Mouse (Mus musculus) stomach, embryonic 16.5 days (tissue): ENCODE measurements around the gene Tmem108. TPM values are rescaled to one million over a fixed set of nuclear protein-coding genes. Genes with fewer than 3 reads are reported as not detected.

ENCODE experiments used
- ATAC-seq: fragments of 200-750 bp; cut with Nextera tagmentation; 2 replicates; pipeline ENCODE4 v1.8.0; 2017; ENCODE audit warnings: moderate number of reproducible peaks, moderate TSS enrichment; ENCODE audit not compliant: insufficient read depth, low FRiP score
- H3K27ac ChIP-seq: fragments of 300-500 bp; sonication (generic); 2 replicates; pipeline ENCODE4 v1.5.1; 2014; ENCODE audit warnings: low read length
- H3K27me3 ChIP-seq: fragments of 300-500 bp; sonication (generic); 2 replicates; pipeline ENCODE4 v1.6.1; 2014; ENCODE audit warnings: low read length, control low read depth, mixed read lengths; ENCODE audit not compliant: control insufficient read depth, insufficient read depth
- H3K36me3 ChIP-seq: fragments of 300-500 bp; sonication (generic); 2 replicates; pipeline ENCODE4 v1.6.1; 2014; ENCODE audit warnings: low read length; ENCODE audit not compliant: control insufficient read depth, insufficient read depth
- H3K4me1 ChIP-seq: fragments of 300-500 bp; sonication (generic); 2 replicates; pipeline ENCODE4 v1.6.1; 2014; ENCODE audit warnings: low read length, control low read depth, mixed read lengths; ENCODE audit not compliant: control insufficient read depth, insufficient read depth
- H3K4me2 ChIP-seq: fragments of 300-500 bp; sonication (generic); 2 replicates; pipeline ENCODE4 v1.6.1; 2014; ENCODE audit warnings: low read depth, low read length, mixed read lengths
- H3K4me3 ChIP-seq: fragments of 300-500 bp; sonication (generic); replicated peaks from 2 replicates; pipeline ENCODE4 v1.5.1; 2014; ENCODE audit warnings: mild to moderate bottlenecking, low read length
- H3K9ac ChIP-seq: fragments of 300-500 bp; sonication (generic); 2 replicates; pipeline ENCODE4 v1.6.1; 2014; ENCODE audit warnings: low read length
- H3K9me3 ChIP-seq: fragments of 300-500 bp; sonication (generic); replicated peaks from 2 replicates; pipeline ENCODE4 v1.6.1; 2016; ENCODE audit warnings: low read length, control low read depth; ENCODE audit not compliant: control insufficient read depth
- WGBS: fragments of 180-500 bp; shearing (Covaris S2); extraction: QIAGEN DNeasy Blood & Tissue Kit; methylation state at CpG from one replicate; pipeline ENCODE4 v1.1.7; 2014; 5-methylcytosine and 5-hydroxymethylcytosine counted together
- polyA plus RNA-seq: library from polyadenylated mRNA; unstranded; fragments of >200 nt; fragmentation: Nextera tagmentation; extraction: Ambion mirVana; gene quantifications from 2 replicates; pipeline ENCODE4 v1.2.1, GENCODE M21; 2015

The Tmem108 gene
- polyA plus RNA-seq, 1 experiment from 2014 or later, result 10.3 TPM

DNA sequence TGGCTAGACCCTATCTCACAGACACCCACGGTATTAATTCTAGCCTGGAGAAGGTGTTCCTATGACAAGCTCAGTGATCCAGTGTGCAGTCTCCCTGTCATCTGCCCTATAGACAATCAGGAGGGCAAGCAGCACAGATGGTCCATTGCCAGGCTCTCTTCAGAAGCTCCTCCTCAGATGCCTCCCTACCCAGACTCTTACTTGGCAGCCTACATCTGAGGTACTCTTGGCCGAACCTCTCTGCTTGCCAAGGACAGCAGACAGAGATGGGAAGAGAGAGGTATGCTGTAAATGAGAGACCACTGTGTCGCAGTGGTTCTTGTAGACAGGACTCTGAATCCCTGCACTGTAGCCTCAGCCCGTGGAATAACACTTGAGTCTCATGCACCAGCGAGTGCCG lies 181.0 kb downstream of the Tmem108 start:
- no peak for ATAC-seq
- 90% methylated on average over 6 of the region's 6 CpGs for WGBS
- Histone ChIP-seq H3K4me2 (no peak overlapping the region), H3K4me1 (no peaks in the 10 kb centered on the region), H3K36me3 (no peaks in the 10 kb centered on the region), H3K27ac (no peak overlapping the region), H3K9ac (no peak overlapping the region), H3K4me3 (no peak overlapping the region), H3K9me3 (no peaks in the 10 kb centered on the region), H3K27me3 (no peaks in the 10 kb centered on the region)

DNA sequence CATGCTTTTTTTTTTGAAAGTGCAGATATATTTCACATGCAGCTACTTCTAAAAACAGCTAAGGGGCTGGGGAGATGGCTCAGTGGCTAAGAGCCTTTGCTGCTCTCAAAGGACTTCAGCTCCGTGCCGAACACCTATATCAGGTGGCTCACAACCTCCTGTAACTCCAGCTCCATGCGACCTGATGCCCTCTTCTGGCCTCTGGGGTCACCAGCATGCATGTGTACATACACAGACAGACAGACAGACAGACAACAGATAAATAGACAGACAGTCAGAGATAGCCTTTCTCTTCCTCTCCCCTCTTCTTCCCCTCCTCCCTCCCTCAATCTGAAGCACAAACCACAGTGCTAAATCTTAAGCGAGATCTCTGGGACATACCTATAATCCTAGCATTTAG lies 181.5 kb downstream of the Tmem108 start:
- no peaks in the 10 kb centered on the region for H3K36me3 ChIP-seq
- no peak overlapping the region for H3K4me2 ChIP-seq
- H3K9ac ChIP-seq, result no peak overlapping the region
- H3K4me3 ChIP-seq, result no peak overlapping the region
- no peaks in the 10 kb centered on the region for H3K27me3 ChIP-seq
- ATAC-seq, result no peak
- WGBS, result 83% methylated on average over 4 of the region's 4 CpGs
- H3K27ac ChIP-seq, result no peak overlapping the region
- no peaks in the 10 kb centered on the region for H3K4me1 ChIP-seq
- no peaks in the 10 kb centered on the region for H3K9me3 ChIP-seq

DNA sequence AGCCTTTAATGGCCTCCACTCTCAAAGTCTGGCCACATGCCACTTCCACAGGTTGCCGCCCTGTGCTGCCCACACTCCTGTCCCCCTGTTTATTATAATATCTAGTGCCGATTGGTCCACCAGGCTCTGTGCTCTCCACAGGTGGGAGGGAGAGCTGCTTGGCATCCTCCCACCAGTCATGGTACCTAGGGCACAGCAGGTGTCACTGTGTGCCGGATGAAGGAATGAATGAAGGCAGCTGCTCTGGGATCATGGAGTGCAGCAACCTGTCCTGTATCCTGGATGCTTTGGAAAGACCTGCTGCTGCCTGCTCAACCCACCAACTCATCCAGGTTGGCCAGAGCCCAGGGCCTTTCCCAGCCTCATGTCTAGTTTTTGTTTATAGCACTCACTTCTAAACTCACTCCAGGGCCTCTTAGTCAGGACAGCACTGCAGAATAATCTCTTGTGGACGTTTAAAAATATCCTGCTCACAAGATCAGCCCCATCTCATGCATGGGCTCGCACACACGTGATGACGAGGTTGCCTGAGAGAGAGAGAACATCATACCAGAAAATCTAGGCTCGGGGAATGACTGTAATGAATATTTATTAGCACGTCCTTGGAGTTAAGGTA lies 182.1 kb downstream of the Tmem108 start:
- 79% methylated on average over 9 of the region's 9 CpGs for WGBS
- Histone ChIP-seq H3K36me3 (no peaks in the 10 kb centered on the region), H3K9me3 (no peaks in the 10 kb centered on the region), H3K27ac (no peak overlapping the region), H3K4me1 (no peaks in the 10 kb centered on the region), H3K9ac (no peak overlapping the region), H3K27me3 (no peaks in the 10 kb centered on the region), H3K4me3 (no peak overlapping the region), H3K4me2 (no peak overlapping the region)
- 0 out of 2 replicates have a peak, but pooled peaks have one; percentile 37 for ATAC-seq

- Histone ChIP-seq H3K4me2 (no peak overlapping the region), H3K9ac (no peak overlapping the region), H3K27ac (no peak overlapping the region), H3K9me3 (no peaks in the 10 kb centered on the region), H3K36me3 (no peaks in the 10 kb centered on the region), H3K4me1 (no peaks in the 10 kb centered on the region), H3K27me3 (no peaks in the 10 kb centered on the region), H3K4me3 (no peak overlapping the region)
- WGBS, result 71% methylated on average over 4 of the region's 4 CpGs
- ATAC-seq, result no peak
Observed at GRCm38 (mm10) chr9:103577731-103578130, 183.9 kb downstream of the Tmem108 start.

- Histone ChIP-seq H3K9ac (no peak overlapping the region), H3K4me1 (no peaks in the 10 kb centered on the region), H3K9me3 (no peaks in the 10 kb centered on the region), H3K4me2 (no peak overlapping the region), H3K4me3 (no peak overlapping the region), H3K27me3 (no peaks in the 10 kb centered on the region), H3K36me3 (no peaks in the 10 kb centered on the region), H3K27ac (no peak overlapping the region)
- no peak for ATAC-seq
- 86% methylated on average over 5 of the region's 5 CpGs for WGBS
Observed at GRCm38 (mm10) chr9:103577181-103577580, 184.5 kb downstream of the Tmem108 start.

DNA sequence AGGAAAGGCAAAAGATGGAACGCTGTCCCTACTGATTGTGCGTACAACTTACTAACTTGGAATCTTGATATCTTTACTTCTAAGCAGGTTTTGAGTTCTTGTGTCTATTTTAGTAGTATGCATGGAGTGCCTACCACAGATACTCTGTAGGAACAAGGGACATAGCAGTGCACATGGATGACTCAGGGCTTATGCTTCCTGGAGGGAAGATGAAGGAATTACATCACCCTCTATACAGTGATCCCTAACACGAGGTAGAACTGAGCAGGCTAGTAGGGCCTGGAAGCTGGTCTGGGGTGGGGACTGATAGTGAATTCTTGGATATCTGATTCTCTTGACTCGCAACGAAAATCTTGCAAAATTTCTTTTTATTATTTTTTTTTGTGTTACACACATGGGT lies 185.7 kb downstream of the Tmem108 start:
- H3K36me3 ChIP-seq, result no peaks in the 10 kb centered on the region
- H3K4me3 ChIP-seq, result no peak overlapping the region
- H3K4me2 ChIP-seq, result no peak overlapping the region
- H3K9me3 ChIP-seq, result no peaks in the 10 kb centered on the region
- H3K27ac ChIP-seq, result no peak overlapping the region
- H3K27me3 ChIP-seq, result no peaks in the 10 kb centered on the region
- H3K4me1 ChIP-seq, result no peaks in the 10 kb centered on the region
- WGBS, result 90% methylated on average over 5 of the region's 5 CpGs
- no peak for ATAC-seq
- H3K9ac ChIP-seq, result no peak overlapping the region

DNA sequence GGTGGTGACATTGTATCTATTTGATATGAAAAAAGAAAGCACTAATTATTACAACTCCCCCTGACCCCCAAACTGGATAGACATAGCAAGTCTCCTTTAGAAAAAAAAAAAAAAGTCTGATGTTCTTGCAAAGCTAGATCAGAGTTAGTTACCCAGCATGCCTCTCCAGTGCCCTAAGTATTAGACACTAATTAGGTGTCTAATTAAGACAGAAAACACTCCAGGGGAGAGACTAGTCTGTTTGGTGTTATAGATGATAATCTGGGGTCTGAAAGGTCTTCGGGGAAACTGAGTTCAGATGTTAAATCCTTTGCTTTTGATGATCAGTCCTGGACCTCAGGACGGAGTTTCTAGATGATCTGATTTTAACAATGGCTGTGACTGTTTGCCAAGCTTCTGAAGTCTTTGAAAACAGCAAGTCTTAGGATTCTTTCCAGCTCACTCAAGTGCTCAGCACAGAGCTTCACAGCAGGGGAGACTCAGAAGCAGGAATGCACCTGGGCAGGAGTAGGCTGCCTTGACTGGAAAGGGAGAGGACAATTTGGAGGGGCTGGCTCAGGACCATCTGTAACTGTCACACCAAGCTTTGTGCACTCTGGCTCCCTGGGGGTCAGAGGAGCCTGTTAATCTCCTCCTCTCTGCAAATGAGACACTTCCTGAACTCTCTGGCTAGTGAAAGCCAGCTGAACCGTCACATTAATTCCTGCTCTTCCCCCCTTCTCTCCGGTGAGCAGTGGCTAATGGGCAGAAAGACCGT lies 187.5 kb downstream of the Tmem108 start:
- 11% methylated on average over 5 of the region's 5 CpGs for WGBS
- Histone ChIP-seq H3K9ac (no peak overlapping the region), H3K4me2 (no peak overlapping the region), H3K27me3 (no peaks in the 10 kb centered on the region), H3K36me3 (no peaks in the 10 kb centered on the region), H3K27ac (no peak overlapping the region), H3K4me3 (no peak overlapping the region), H3K4me1 (no peaks in the 10 kb centered on the region), H3K9me3 (no peaks in the 10 kb centered on the region)
- no peak for ATAC-seq

DNA sequence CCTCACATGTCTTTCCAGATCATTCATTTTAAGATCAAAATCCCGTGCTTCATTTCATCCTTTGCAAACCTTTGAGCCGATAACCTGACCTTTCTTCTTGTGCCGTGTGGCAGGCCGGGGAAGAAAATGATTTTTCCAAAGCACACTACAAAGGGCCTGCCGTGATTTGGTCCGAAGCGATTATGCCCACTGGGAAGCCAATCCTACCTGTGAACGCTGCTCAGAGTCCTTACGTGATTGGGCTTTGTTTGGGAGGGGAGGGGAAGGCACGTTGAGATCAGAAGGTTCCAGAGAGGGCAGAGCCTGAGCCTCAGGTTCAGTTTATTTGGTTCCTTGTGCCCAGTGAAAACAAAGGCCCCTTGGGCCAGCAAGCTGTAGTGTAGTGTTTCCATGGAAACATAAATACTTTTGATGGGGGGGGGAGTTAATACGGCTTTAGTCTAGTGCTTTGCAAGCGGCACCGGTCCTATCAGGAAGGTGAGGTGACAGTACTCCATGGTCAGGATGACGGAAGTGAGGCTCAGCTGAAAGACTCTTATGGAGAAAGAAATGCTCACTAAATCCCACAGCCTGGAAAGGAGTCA lies 191.4 kb downstream of the Tmem108 start:
- H3K4me3 ChIP-seq, result no peak overlapping the region
- H3K4me1 ChIP-seq, result no peaks in the 10 kb centered on the region
- H3K27ac ChIP-seq, result no peak overlapping the region
- H3K36me3 ChIP-seq, result no peaks in the 10 kb centered on the region
- H3K9me3 ChIP-seq, result no peaks in the 10 kb centered on the region
- no peak overlapping the region for H3K9ac ChIP-seq
- H3K4me2 ChIP-seq, result no peak overlapping the region
- no peaks in the 10 kb centered on the region for H3K27me3 ChIP-seq
- WGBS, result 71% methylated on average over 14 of the region's 14 CpGs
- ATAC-seq, result no peak

DNA sequence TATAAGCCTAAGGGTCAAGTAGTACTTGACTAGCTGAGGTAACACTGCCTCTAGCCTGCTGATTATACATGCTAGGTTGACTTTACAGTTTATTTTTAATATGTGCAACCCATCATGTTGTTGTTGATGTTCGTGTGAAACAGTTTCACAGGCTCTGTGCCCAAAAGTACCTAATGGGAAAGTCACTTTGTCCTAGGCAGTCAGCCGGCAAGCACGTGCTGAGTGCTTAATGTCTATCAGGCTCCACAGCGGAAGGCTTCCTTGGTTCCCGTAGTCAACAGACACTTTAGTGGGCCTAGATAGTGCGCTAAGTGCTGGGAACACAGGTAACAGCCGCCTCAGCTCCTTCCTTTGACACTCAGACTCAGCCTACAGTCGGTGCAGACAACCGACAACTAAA lies 192.7 kb downstream of the Tmem108 start:
- no peaks in the 10 kb centered on the region for H3K4me1 ChIP-seq
- ATAC-seq, result no peak

More for the DNA sequence above, 192.7 kb downstream of the Tmem108 start:
- no peaks in the 10 kb centered on the region for H3K9me3 ChIP-seq
- 86% methylated on average over 9 of the region's 9 CpGs for WGBS
- H3K36me3 ChIP-seq, result no peaks in the 10 kb centered on the region
- H3K27ac ChIP-seq, result no peak overlapping the region
- no peaks in the 10 kb centered on the region for H3K27me3 ChIP-seq
- no peak overlapping the region for H3K9ac ChIP-seq
- H3K4me3 ChIP-seq, result no peak overlapping the region
- H3K4me2 ChIP-seq, result no peak overlapping the region
